Mouse (Mus musculus) heart, adult 2 months (tissue): ENCODE results near the gene Aldh6a1.

Source experiments
- CTCF ChIP-seq: fragments of 200-600 bp; IDR thresholded peaks from 2 replicates; pipeline ENCODE4 v1.8.1; 2022; ENCODE audit warnings: antibody characterized with exemption, mild to moderate bottlenecking, moderate library complexity
- POLR2A ChIP-seq: fragments of 200-500 bp; IDR thresholded peaks from 2 replicates; pipeline ENCODE4 v1.6.1; 2011; ENCODE audit warnings: mild to moderate bottlenecking, low read depth, low read length, control low read depth; ENCODE audit not compliant: insufficient read depth

DNA sequence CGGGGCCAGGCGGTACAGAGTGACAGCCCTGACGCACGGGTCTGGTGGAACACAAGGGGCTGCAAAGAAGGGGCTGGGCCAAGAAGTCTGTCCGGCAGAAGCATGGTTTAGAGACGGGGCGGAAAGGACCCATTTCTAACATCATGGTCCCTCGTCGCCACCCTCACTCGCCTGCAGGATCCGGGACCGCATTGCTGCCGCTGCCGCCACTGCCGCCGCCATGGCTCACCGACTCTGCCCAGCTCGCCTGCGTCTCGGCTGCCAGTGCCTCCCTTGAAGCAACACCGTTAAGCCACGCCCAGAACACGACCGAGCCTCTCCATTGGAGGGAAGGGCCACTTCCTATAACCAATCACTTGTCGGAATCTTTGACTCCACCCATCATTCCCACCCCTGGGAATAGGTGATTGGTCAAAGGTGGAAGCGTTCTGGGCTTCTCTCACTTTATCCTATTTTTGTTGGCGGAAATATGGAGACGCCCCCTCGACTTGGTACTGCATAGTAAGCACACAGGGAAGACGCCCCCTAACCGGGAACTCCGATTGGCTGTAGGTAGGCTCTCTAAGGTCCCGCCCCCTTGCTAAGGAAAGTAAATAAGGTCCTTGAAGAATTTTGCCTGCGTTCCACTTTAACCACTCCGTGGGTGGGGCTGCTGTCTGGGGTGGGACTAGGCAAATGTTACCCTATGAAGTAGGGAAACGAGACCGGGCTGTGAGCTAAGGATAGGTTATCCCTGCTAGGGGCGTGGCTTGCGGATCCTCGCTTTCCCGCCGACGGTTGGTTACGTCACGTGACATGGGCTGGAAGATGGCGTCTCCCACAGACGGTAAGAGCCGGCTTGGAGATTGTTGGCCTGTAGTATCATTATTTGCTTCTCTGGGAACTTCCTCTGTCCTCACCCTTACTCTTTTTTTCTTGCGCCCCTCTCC lies at the start of gene Aldh6a1, which contains the start of gene Lin52:
- TF ChIP-seq CTCF (no peak), POLR2A (peak; percentile 97)
